Mouse (Mus musculus) liver, adult 2 months (tissue): Measurements from ENCODE around the gene Map3k11.

Experiments
- CTCF ChIP-seq: fragments of 200-500 bp; IDR thresholded peaks from 2 replicates; pipeline ENCODE4 v1.5.1; 2011; ENCODE audit warnings: low read depth, low read length, control low read depth
- POLR2A ChIP-seq: fragments of 200-500 bp; IDR thresholded peaks from 2 replicates; pipeline ENCODE4 v1.6.1; 2011; ENCODE audit warnings: low read length, control low read depth; ENCODE audit not compliant: insufficient read depth; ENCODE audit errors: extremely low read depth

GRCm38 (mm10) chr19:5693801-5694200, 5.3 kb downstream of the Map3k11 start:
- no peak for TF ChIP-seq CTCF
- TF ChIP-seq POLR2A: no peak
